Mouse (Mus musculus) cerebellum, adult 2 months (tissue): ENCODE measurements around the gene Srek1.

ENCODE experiments used
- CTCF ChIP-seq: fragments of 200-500 bp; IDR thresholded peaks from 2 replicates; pipeline ENCODE4 v1.5.1; 2011; ENCODE audit warnings: low read depth, mild to moderate bottlenecking, control low read depth, low read length, moderate library complexity, borderline replicate concordance; ENCODE audit not compliant: insufficient read depth
- POLR2A ChIP-seq: fragments of 200-500 bp; IDR thresholded peaks from 2 replicates; pipeline ENCODE4 v1.6.1; 2011; ENCODE audit warnings: low read length, control low read depth, borderline replicate concordance; ENCODE audit not compliant: insufficient read depth

DNA sequence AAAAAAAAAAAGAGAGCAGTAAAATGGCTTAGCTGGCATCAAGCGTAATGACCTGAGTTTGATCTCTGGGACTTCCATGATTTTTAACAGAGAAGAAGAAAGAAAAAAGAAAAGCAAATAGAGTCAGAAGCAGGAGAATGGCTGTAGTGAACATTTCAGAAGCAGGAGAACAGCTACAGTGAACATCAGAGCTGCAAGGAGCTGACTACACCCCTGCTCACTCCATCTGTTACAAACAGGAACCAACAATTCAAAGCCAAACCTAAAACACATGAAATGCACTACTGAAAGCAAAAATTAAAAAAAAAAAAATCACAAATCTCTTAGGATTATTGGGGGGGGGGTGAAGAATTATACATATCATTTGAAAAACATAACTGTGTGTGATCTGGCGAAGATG is 28.7 kb downstream of the Srek1 start:
- TF ChIP-seq POLR2A (no peak), CTCF (no peak)
